Mouse (Mus musculus): Measurements from ENCODE around the gene Fgl2.
A peak's percentile ranks its signal among the peaks of the same experiment; 100 is the strongest.
"Not testable (repeated sequence)": the region's sequence is repeated elsewhere in the genome, so short reads cannot be mapped to it uniquely, and the experiment has no call there.

Fgl2 gene

GRCm38 (mm10) chr5:21372493-21373179 is at the start of gene Fgl2:
Fgl2 (plus strand) TSS chr5:21372642.
- DNase-seq, result peak; percentile 61 to 67

GRCm38 (mm10) chr5:21326494-21326893 is 45.9 kb upstream of the Fgl2 start:
- DNase-seq, result peak; percentile 21 to 53

- DNase-seq, result no peak
Observed at GRCm38 (mm10) chr5:21328560-21328959, 43.9 kb upstream of the Fgl2 start.

GRCm38 (mm10) chr5:21329672-21330665 is 42.5 kb upstream of the Fgl2 start:
- no peak for DNase-seq

GRCm38 (mm10) chr5:21331656-21332055 is 40.8 kb upstream of the Fgl2 start:
- DNase-seq, result peak; percentile 41 to 44

GRCm38 (mm10) chr5:21332119-21332518 is 40.3 kb upstream of the Fgl2 start:
- no peak for DNase-seq

- not testable (repeated sequence) for DNase-seq
Observed at GRCm38 (mm10) chr5:21342265-21342664, 30.2 kb upstream of the Fgl2 start.

GRCm38 (mm10) chr5:21348366-21348765 is 24.1 kb upstream of the Fgl2 start:
- DNase-seq, result no peak

- no peak for DNase-seq
Observed at GRCm38 (mm10) chr5:21351678-21352077, 20.8 kb upstream of the Fgl2 start.

- DNase-seq, result no peak
Observed at GRCm38 (mm10) chr5:21358648-21359047, 13.8 kb upstream of the Fgl2 start.

- DNase-seq, result no peak
Observed at GRCm38 (mm10) chr5:21363343-21363742, 9.1 kb upstream of the Fgl2 start.

- DNase-seq, result no peak
Observed at GRCm38 (mm10) chr5:21366338-21367053, 5.9 kb upstream of the Fgl2 start.

- no peak for DNase-seq
Observed at GRCm38 (mm10) chr5:21367514-21367913, 4.9 kb upstream of the Fgl2 start.

- DNase-seq, result no peak
Observed at GRCm38 (mm10) chr5:21370218-21370947, 2.1 kb upstream of the Fgl2 start.

- DNase-seq, result peak in 1 of 2 experiments; percentile 8
Observed at GRCm38 (mm10) chr5:21371920-21372319, 522 bp upstream of the Fgl2 start.

- no peak for DNase-seq
Observed at GRCm38 (mm10) chr5:21373180-21373518, 707 bp downstream of the Fgl2 start.

- DNase-seq, result no peak
Observed at GRCm38 (mm10) chr5:21376935-21377334, 4.5 kb downstream of the Fgl2 start.

- no peak for DNase-seq
Observed at GRCm38 (mm10) chr5:21378397-21378796, 6.0 kb downstream of the Fgl2 start.

GRCm38 (mm10) chr5:21381986-21382385 is 9.5 kb downstream of the Fgl2 start:
- no peak for DNase-seq

GRCm38 (mm10) chr5:21382678-21383077 is 10.2 kb downstream of the Fgl2 start:
- no peak for DNase-seq

GRCm38 (mm10) chr5:21383392-21384251 is 11.2 kb downstream of the Fgl2 start:
- no peak for DNase-seq

Measured in cerebellum, postnatal 14 days (tissue).